Mouse (Mus musculus) ES-E14 (cell line): Measurements from ENCODE around the gene Tnik. TPM values are rescaled to one million over a fixed set of nuclear protein-coding genes. Genes with fewer than 3 reads are reported as not detected.

Experiments used
- DNase-seq: peaks from one replicate; pipeline ENCODE4 v3.0.0-alpha.2; 2013; ENCODE audit warnings: low read depth, low spot score
- H3K27ac ChIP-seq: 2 replicates; pipeline ENCODE4 v1.5.1; 2012; ENCODE audit warnings: low read depth, mild to moderate bottlenecking, low read length, moderate library complexity, mixed read lengths; ENCODE audit not compliant: poor library complexity, insufficient read depth, severe bottlenecking
- H3K36me3 ChIP-seq: 2 replicates; pipeline ENCODE4 v1.6.1; 2012; ENCODE audit warnings: mild to moderate bottlenecking, low read length, moderate library complexity, mixed read lengths; ENCODE audit not compliant: control insufficient read depth, poor library complexity, insufficient read depth, severe bottlenecking
- H3K4me1 ChIP-seq, 2 experiments: fragments of 150-350 bp in 1 of 2; sonication (generic) in 1 of 2; 2 replicates each; pipeline ENCODE4 v1.6.1; 2012; ENCODE audit warnings: low read length in 2 of 2, mild to moderate bottlenecking in 1 of 2, mixed read lengths in 1 of 2; ENCODE audit not compliant: control insufficient read depth in 2 of 2, insufficient read depth in 2 of 2, poor library complexity in 1 of 2
- H3K4me3 ChIP-seq, 2 experiments: fragments of 150-350 bp in 1 of 2; sonication (generic) in 1 of 2; 2 replicates each; pipeline ENCODE4 v1.5.1; 2012; ENCODE audit warnings: low read length in 2 of 2, low read depth in 1 of 2, mild to moderate bottlenecking in 1 of 2, mixed read lengths in 1 of 2; ENCODE audit not compliant: insufficient read depth in 1 of 2, poor library complexity in 1 of 2, severe bottlenecking in 1 of 2
- H3K9ac ChIP-seq: 2 replicates; pipeline ENCODE4 v1.6.1; 2012; ENCODE audit warnings: low read depth, mild to moderate bottlenecking, low read length, mixed read lengths; ENCODE audit not compliant: poor library complexity, insufficient read depth, severe bottlenecking
- H3K9me3 ChIP-seq: fragments of 150-350 bp; sonication (generic); 2 replicates; pipeline ENCODE4 v1.6.1; 2012; ENCODE audit warnings: low read depth, mild to moderate bottlenecking, low read length; ENCODE audit not compliant: control insufficient read depth, insufficient read depth
- CHD2 ChIP-seq: IDR thresholded peaks from 2 replicates; pipeline ENCODE4 v1.6.1; 2014; ENCODE audit warnings: mild to moderate bottlenecking, low read depth, low read length, inconsistent platforms
- HCFC1 ChIP-seq: IDR thresholded peaks from 2 replicates; pipeline ENCODE4 v1.6.1; 2012; ENCODE audit warnings: low read length, inconsistent platforms, borderline replicate concordance; ENCODE audit not compliant: insufficient read depth
- MAFK ChIP-seq: IDR thresholded peaks from 2 replicates; pipeline ENCODE4 v1.6.1; 2014; ENCODE audit warnings: mild to moderate bottlenecking, low read depth, low read length, inconsistent platforms; ENCODE audit not compliant: insufficient read depth
- ZC3H11A ChIP-seq: IDR thresholded peaks from 2 replicates; pipeline ENCODE4 v1.6.1; 2012; ENCODE audit warnings: low read depth, mild to moderate bottlenecking, inconsistent platforms, low read length, borderline replicate concordance
- ZNF384 ChIP-seq: IDR thresholded peaks from 2 replicates; pipeline ENCODE4 v1.6.1; 2012; ENCODE audit warnings: low read depth, low read length, inconsistent platforms
- in situ Hi-C, 2 experiments: fragments of 600-800 bp; cut with MboI; formaldehyde crosslinking; loops; one replicate each; pipeline ENCODE4 v1.15.1; 2025; ENCODE audit warnings: low sequenced_read_pairs in 2 of 2, inconsistent platforms in 1 of 2; ENCODE audit not compliant: unreplicated experiment in 2 of 2
- total RNA-seq: library from RNA; depleted of rRNA; stranded (reverse); fragments of 300-350 nt; gene quantifications from 2 replicates; pipeline ENCODE4 v1.2.3, GENCODE M21; 2012

Gene Tnik
- total RNA-seq, 1 experiment, result 2.6 TPM

DNA sequence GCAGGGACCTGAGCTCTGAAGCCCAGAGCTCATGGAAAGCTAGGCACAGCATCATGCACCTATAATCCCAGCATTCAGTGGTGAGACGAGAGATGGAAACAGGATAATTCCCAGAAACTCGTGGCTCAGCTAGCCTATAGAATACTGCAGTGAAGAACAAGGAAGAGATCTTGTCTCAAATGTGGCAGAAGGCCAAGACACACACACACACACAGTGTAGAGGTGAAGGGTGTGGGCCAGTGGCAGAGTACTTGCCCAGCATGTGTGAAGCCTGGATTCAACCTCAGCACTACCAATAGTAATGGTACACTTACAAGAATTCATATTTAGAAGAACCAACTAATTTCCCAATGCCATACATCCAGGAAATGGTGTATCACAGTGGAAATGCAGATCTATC is 24.9 kb upstream of the Tnik start:
- H3K4me1 ChIP-seq, result no peaks in the 10 kb centered on the region
- H3K9ac ChIP-seq, result no peak overlapping the region
- DNase-seq, result no peak
- in situ Hi-C loops, result no loop called here
- H3K9me3 ChIP-seq, result no peaks in the 10 kb centered on the region
- H3K36me3 ChIP-seq, result no peaks in the 10 kb centered on the region
- no peak overlapping the region for H3K27ac ChIP-seq
- TF ChIP-seq ZC3H11A (no peak), ZNF384 (no peak), MAFK (no peak), CHD2 (no peak), HCFC1 (no peak)
- no peak overlapping the region for H3K4me3 ChIP-seq

DNA sequence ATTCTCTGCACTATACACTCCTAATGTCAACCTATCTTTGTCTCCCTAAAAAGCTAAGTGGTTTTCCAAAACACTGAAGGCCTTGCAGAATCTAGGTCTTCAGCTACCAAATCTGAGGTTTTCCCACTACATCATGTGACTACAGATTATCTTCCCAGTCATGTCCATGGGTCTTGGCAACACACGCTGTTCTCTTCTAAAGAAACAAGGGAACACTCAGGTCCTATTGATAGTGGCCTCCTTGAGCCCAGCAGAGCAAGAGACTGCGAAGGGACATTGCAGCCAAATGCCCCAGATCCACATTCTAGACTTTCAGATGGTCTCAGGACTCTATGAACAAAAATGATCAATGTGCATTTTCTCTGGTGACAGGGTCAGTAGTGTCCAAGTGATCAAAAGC is 20.5 kb upstream of the Tnik start:
- Histone ChIP-seq H3K4me1 (no peaks in the 10 kb centered on the region; a peak in 1 of 4 replicates), H3K9me3 (no peaks in the 10 kb centered on the region), H3K4me3 (no peak overlapping the region), H3K9ac (no peak overlapping the region), H3K36me3 (no peaks in the 10 kb centered on the region), H3K27ac (no peak overlapping the region)
- in situ Hi-C loops, result no loop called here
- no peak for DNase-seq
- TF ChIP-seq MAFK (no peak), HCFC1 (no peak), ZC3H11A (no peak), CHD2 (no peak), ZNF384 (no peak)

DNA sequence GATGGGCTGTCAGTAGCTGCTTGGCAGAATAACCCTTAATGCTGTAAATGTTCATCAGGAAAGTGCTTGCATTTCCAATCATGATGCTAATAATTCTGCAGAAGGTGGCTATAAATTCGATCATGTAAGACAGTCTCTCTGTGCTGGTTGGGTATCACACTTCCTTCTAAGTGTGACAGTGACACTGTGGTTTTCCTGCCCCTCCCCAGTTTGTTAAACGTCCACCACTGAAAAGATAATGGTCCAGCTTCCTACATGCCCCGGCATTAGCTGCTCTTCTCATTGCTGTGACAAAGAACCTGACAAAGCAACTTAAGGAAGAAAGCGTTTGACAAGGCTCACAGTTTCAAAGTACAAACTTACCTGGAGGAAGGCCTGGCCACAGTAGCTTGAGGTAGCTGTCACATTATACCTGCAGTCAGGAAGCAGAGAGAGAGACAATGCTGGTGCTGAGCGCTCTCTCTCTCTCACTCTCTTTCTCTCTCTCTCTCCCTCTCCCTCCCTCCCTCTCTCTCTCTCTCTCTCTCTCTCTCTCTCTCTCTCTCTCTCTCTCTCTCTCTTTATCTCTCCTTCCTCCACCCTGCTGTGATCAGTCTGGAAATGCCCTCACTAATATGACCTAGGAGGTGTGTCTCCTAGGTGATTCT is 18.6 kb upstream of the Tnik start:
- Histone ChIP-seq H3K36me3 (no peaks in the 10 kb centered on the region), H3K4me3 (no peak overlapping the region), H3K9me3 (no peaks in the 10 kb centered on the region), H3K4me1 (no peaks in the 10 kb centered on the region; a peak in 1 of 4 replicates), H3K9ac (no peak overlapping the region), H3K27ac (no peak overlapping the region)
- no peak for DNase-seq
- in situ Hi-C loops, result no loop called here
- TF ChIP-seq ZC3H11A (no peak), MAFK (no peak), CHD2 (no peak), ZNF384 (no peak), HCFC1 (no peak)

DNA sequence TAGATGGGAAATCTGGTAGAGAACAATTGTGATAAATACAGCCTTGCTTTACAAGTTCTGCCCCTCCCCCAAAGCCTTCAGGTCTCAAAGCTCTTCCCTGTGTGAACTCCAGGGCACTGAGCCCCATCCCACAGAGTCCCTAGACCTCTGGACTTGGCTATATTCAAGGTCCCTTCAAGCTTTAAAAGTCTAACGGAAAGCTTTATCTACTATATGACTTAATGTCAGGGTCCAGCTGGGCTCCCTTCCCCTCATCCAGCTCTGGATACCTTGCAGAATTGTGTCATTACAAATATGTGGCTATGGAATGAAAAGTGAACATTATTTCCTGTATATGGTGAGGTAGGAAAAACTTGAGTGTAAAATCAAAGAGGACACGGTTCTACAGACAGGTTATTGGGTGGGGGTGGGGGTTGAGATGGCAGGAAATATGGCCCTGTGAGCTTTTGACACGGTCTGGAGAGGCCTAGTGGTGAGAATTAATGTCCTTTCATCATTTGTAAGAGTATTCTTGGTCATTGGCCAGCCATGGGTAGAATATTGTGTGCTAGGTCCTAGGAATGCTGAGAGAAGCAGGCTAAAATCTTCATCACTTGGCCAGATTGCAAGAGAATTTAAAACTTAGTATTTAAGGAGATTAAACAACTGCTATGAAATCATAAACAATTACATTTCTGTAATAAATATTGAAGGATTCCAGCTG is 14.6 kb upstream of the Tnik start:
- DNase-seq, result no peak

More for the DNA sequence above, 14.6 kb upstream of the Tnik start:
- H3K27ac ChIP-seq, result no peak overlapping the region
- no peaks in the 10 kb centered on the region for H3K9me3 ChIP-seq
- H3K4me3 ChIP-seq, result no peak overlapping the region
- no peak overlapping the region for H3K9ac ChIP-seq
- in situ Hi-C loops, result no loop called here
- TF ChIP-seq MAFK, result no peak
- no peak for TF ChIP-seq ZC3H11A
- no peak for TF ChIP-seq CHD2
- TF ChIP-seq ZNF384, result no peak
- TF ChIP-seq HCFC1, result no peak
- no peaks in the 10 kb centered on the region; a peak in 1 of 4 replicates for H3K4me1 ChIP-seq
- H3K36me3 ChIP-seq, result no peaks in the 10 kb centered on the region
